Mouse (Mus musculus): ENCODE results near the gene Snx33. TPM values are rescaled to one million over a fixed set of nuclear protein-coding genes. Genes with fewer than 3 reads are reported as not detected.

The Snx33 gene
- polyA plus RNA-seq (2014; fragmentation: Nextera tagmentation; extraction: Ambion mirVana) = 2.1 and 2.4 TPM in 2 replicates

DNA sequence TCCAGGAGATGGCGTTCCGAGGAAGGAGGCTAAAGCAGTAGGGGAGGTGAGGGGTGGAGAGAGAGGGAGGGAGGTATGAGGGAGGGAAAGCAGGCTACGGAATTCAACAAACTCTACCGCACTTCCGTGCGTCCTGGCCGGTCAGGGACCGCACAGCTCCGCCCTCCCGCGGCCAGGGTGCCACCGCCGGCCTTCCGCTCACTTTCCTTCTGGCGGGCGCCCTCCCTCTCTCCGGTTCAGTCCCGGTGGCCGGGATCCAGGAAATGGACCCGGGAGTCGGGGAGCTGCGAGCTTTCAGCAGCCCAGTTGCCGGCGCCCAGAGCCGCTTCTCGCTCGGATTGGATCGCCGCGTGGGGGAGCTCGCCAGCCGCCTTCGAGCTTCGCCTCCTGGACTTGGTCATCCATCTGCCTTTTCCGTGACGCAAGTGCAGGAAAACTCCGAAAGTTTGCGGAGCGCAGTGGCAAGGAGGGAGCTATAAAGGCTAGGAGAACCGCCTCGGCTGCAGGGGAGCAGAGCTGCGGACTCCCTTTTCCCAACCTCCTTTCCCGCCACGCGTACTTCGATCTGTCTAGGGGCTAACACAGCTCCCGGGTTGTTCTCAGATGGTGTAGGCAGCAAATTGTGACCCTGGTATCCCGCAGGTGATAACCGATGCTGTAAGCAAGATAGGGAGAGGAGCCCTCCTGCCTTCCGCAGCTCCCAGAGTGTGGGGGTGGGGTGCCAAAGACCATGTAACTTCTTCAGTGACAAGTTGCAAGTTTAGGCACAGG is at the start of gene Snx33:
TSS of gene Snx33 (minus strand) at position 331 of the 771 bp plus-strand sequence.
- ATAC-seq (ENCODE audit: low FRiP score) (peak; percentile 80), DNase-seq (ENCODE audit: low spot score) (peak; percentile 83)
- Histone ChIP-seq H3K27me3 (ENCODE audit: control insufficient read depth, insufficient read depth, low read length) (peaks cover 12% of the 10 kb centered on the region; the same call in 1 of the 2 replicates), H3K27ac (peak within 1 kb of the TSS; percentile 66), H3K9me3 (ENCODE audit: control insufficient read depth, low read length) (no peaks in the 10 kb centered on the region), H3K4me1 (replicated peaks; ENCODE audit: control insufficient read depth, insufficient read depth, low read length) (peaks cover 5% of the 10 kb centered on the region; the same call in 1 of the 2 replicates), H3K4me2 (replicated peaks) (peak within 1 kb of the TSS; percentile 80), H3K4me3 (replicated peaks; ENCODE audit: low read length) (peak within 1 kb of the TSS; percentile 58), H3K36me3 (replicated peaks; ENCODE audit: control insufficient read depth, insufficient read depth) (no peaks in the 10 kb centered on the region), H3K9ac (peak within 1 kb of the TSS; percentile 65)
- under 1% methylated on average over 46 of the region's 50 CpGs for WGBS

DNA sequence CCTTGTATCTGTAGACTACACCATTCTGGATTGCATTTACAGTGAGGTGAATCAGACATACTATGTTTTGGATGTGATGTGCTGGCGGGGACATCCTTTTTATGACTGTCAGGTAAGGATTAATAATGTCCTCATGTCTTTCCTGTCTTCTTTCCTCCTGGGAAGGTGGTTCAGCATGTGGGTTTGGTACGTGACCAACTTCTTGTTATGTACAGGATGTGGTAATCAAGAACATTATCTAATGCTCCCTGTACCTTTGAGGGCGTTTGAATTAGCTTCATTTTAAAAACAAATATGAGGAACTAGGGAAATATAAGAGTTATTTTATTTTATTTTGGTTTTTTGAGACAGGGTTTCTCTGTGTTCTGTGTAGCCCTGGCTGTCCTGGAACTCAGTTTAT is 47.0 kb upstream of the Snx33 start:
- Histone ChIP-seq H3K36me3 (replicated peaks; ENCODE audit: control insufficient read depth, insufficient read depth) (peaks cover 45% of the 10 kb centered on the region), H3K4me3 (replicated peaks; ENCODE audit: low read length) (no peak overlapping the region), H3K4me1 (replicated peaks; ENCODE audit: control insufficient read depth, insufficient read depth, low read length) (no peaks in the 10 kb centered on the region), H3K27me3 (ENCODE audit: control insufficient read depth, insufficient read depth, low read length) (no peaks in the 10 kb centered on the region), H3K9ac (no peak overlapping the region), H3K27ac (no peak overlapping the region), H3K9me3 (ENCODE audit: control insufficient read depth, low read length) (no peaks in the 10 kb centered on the region), H3K4me2 (replicated peaks) (no peak overlapping the region)
- ATAC-seq (ENCODE audit: low FRiP score) = no peak
- WGBS = 85% methylated on average over 3 of the region's 3 CpGs
- DNase-seq (ENCODE audit: low spot score) = no peak

DNA sequence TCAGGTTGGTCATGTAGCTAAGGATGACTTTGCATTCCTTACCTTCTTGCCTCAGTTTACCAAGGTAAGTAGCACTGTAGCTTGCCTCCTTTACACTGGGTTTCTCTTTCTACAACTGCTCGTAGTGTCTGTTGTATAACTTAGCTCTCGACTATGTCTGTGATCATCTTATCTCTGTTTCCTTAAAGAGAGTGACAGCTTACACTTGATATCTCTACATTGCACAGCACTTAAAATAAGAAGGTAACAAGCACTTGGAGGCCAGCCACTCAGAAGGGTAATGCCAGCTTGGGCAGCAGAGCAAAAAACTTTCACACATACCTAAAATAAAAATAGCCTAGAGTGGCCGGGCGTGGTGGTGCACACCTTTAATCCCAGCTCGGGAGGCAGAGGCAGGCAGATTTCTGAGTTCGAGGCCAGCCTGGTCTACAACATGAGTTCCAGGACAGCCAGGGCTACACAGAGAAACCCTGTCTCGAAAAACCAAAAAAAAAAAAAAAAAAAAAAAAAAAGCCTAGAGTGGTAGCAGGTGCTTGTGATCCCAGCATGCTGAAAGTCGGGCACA is 45.9 kb upstream of the Snx33 start:
- no peaks in the 10 kb centered on the region for H3K4me1 ChIP-seq (replicated peaks; ENCODE audit: control insufficient read depth, insufficient read depth, low read length)
- H3K9me3 ChIP-seq (ENCODE audit: control insufficient read depth, low read length) = no peaks in the 10 kb centered on the region
- no peaks in the 10 kb centered on the region for H3K27me3 ChIP-seq (ENCODE audit: control insufficient read depth, insufficient read depth, low read length)
- no peak overlapping the region for H3K4me2 ChIP-seq (replicated peaks)
- ATAC-seq (ENCODE audit: low FRiP score) = no peak
- H3K9ac ChIP-seq = no peak overlapping the region
- peaks cover 56% of the 10 kb centered on the region for H3K36me3 ChIP-seq (replicated peaks; ENCODE audit: control insufficient read depth, insufficient read depth)
- WGBS = 99% methylated on average over 7 of the region's 8 CpGs
- H3K4me3 ChIP-seq (replicated peaks; ENCODE audit: low read length) = no peak overlapping the region
- DNase-seq (ENCODE audit: low spot score) = no peak
- H3K27ac ChIP-seq = no peak overlapping the region

DNA sequence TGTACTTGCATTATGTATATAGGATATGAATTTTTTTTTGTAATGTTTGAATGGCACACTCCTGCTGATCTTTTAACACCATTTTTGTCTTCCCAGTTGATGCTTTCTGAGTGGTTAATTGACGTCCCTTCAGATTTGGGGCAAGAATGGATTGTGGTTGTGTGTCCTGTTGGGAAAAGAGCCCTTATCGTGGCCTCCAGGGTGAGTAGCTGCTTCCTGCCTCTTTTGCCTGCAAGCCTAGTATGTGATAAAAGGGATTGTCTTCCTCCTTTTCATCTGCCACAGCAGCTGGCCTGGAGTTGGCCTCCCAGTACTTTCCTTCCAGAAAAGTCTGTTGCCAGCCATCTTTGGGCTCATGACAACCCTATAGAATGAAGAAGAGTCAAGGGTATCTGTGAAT is 42.0 kb upstream of the Snx33 start:
- H3K4me2 ChIP-seq (replicated peaks) = no peak overlapping the region
- no peaks in the 10 kb centered on the region for H3K27me3 ChIP-seq (ENCODE audit: control insufficient read depth, insufficient read depth, low read length)
- WGBS = 89% methylated on average over 2 of the region's 2 CpGs
- no peak for ATAC-seq (ENCODE audit: low FRiP score)
- H3K9me3 ChIP-seq (ENCODE audit: control insufficient read depth, low read length) = no peaks in the 10 kb centered on the region
- H3K27ac ChIP-seq = no peak overlapping the region
- DNase-seq (ENCODE audit: low spot score) = no peak
- peaks cover 50% of the 10 kb centered on the region for H3K36me3 ChIP-seq (replicated peaks; ENCODE audit: control insufficient read depth, insufficient read depth)
- no peak overlapping the region for H3K4me3 ChIP-seq (replicated peaks; ENCODE audit: low read length)
- no peak overlapping the region for H3K9ac ChIP-seq
- H3K4me1 ChIP-seq (replicated peaks; ENCODE audit: control insufficient read depth, insufficient read depth, low read length) = no peaks in the 10 kb centered on the region

DNA sequence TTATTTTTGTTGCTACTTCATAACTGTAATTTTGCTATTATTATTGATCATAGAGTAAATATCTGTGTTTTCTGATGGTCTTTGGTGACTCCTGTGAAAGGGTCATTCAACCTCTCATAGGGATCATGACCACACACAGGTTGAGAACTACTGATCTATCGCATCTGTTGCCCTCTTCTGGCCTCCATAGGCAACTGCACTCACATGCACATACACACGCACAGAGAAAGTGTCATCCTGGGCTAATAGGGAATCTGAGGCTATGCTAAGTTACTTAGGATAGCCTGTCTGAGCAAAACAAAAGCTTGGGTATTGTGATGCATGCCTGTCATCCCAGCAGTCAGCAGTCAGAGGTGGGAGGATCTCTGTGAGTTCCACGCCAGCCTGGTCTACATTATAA is 33.4 kb upstream of the Snx33 start:
- WGBS = 93% methylated on average over 3 of the region's 3 CpGs
- no peaks in the 10 kb centered on the region for H3K4me1 ChIP-seq (replicated peaks; ENCODE audit: control insufficient read depth, insufficient read depth, low read length)
- no peaks in the 10 kb centered on the region for H3K9me3 ChIP-seq (ENCODE audit: control insufficient read depth, low read length)
- no peak overlapping the region for H3K9ac ChIP-seq
- no peak for ATAC-seq (ENCODE audit: low FRiP score)
- no peaks in the 10 kb centered on the region for H3K27me3 ChIP-seq (ENCODE audit: control insufficient read depth, insufficient read depth, low read length)
- no peak overlapping the region for H3K4me3 ChIP-seq (replicated peaks; ENCODE audit: low read length)
- DNase-seq (ENCODE audit: low spot score) = no peak
- H3K27ac ChIP-seq = no peak overlapping the region
- no peak overlapping the region for H3K4me2 ChIP-seq (replicated peaks)
- H3K36me3 ChIP-seq (replicated peaks; ENCODE audit: control insufficient read depth, insufficient read depth) = peaks cover 61% of the 10 kb centered on the region

DNA sequence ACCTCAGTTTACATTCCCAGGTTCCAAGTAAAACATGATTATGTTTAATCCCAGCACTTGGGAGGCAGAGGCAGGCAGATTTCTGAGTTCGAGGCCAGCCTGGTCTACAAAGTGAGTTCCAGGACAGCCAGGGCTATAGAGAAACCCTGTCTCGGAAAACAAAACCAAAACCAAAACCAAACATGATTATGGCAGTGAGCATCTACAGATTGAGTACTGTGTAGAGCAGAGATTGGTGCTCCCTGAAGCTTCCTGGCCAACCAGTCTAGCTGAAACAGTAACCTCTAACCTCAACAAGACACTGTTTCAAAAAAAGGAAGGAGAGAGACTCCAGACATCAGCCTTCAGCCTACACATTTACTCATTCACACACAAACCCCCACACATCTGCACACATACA is 30.5 kb upstream of the Snx33 start:
- no peak for DNase-seq (ENCODE audit: low spot score)
- WGBS = 92% methylated on average over 2 of the region's 2 CpGs

DNA sequence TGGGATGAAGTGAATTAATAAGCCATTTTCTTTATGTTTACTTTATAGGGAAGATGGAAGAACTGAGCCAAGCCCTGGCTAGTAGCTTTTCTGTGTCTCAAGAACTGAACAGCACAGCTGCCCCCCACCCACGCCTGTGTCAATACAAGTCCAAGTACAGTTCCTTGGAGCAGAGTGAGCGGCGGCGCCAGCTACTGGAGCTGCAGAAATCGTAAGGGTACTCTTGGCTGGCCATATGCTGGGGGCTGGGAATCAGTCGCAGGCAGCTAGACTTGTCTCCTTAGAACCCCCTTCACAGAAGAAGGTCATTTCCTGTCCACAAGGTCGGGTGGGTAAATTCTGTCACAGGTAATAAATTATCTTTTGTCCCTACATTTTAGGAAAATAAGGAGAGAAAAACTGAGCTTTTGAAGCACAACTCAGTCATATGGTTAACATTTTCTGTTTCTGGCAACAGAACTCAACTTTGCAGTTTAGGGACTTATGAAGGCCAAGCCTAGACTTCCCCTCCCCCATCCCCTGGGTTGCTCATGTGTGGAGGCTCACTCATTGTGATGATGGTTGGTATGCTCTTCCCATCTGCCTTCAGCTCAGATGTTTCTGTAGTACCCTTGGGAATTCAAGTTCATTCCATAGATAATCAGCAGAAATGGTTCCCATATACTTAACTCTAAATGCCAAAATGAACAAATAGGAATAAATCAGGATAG is 28.9 kb upstream of the Snx33 start:
- Histone ChIP-seq H3K4me1 (replicated peaks; ENCODE audit: control insufficient read depth, insufficient read depth, low read length) (no peaks in the 10 kb centered on the region), H3K4me3 (replicated peaks; ENCODE audit: low read length) (no peak overlapping the region), H3K9me3 (ENCODE audit: control insufficient read depth, low read length) (no peaks in the 10 kb centered on the region), H3K4me2 (replicated peaks) (no peak overlapping the region), H3K36me3 (replicated peaks; ENCODE audit: control insufficient read depth, insufficient read depth) (peaks cover 31% of the 10 kb centered on the region), H3K9ac (no peak overlapping the region), H3K27me3 (ENCODE audit: control insufficient read depth, insufficient read depth, low read length) (no peaks in the 10 kb centered on the region), H3K27ac (no peak overlapping the region)
- WGBS = 88% methylated on average over 7 of the region's 7 CpGs
- ATAC-seq (ENCODE audit: low FRiP score) = no peak
- DNase-seq (ENCODE audit: low spot score) = no peak

More for the DNA sequence above, 30.5 kb upstream of the Snx33 start:
- Histone ChIP-seq H3K4me3 (replicated peaks; ENCODE audit: low read length) (no peak overlapping the region), H3K4me2 (replicated peaks) (no peak overlapping the region), H3K9me3 (ENCODE audit: control insufficient read depth, low read length) (no peaks in the 10 kb centered on the region), H3K36me3 (replicated peaks; ENCODE audit: control insufficient read depth, insufficient read depth) (peaks cover 43% of the 10 kb centered on the region), H3K27me3 (ENCODE audit: control insufficient read depth, insufficient read depth, low read length) (no peaks in the 10 kb centered on the region), H3K27ac (no peak overlapping the region), H3K4me1 (replicated peaks; ENCODE audit: control insufficient read depth, insufficient read depth, low read length) (no peaks in the 10 kb centered on the region), H3K9ac (no peak overlapping the region)
- no peak for ATAC-seq (ENCODE audit: low FRiP score)

DNA sequence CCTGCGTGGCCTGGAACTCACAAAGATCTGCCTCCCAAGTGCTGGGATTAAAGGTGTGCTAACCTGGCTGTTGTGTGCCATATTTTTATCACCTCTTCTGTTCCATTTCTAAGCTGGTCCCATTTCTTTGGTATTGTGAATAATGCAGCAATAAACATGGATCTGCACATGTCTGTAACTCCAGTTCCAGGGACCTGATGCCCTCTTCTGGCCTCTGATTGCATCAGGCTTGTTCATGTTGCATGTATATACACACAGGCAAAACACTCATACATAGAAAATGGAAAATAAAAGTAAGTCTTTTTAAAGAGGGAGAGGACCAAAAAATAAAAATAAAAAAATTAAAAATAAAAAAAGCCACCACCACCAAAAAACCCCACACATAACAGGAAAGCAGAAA is 25.4 kb upstream of the Snx33 start:
- ATAC-seq (ENCODE audit: low FRiP score) (no peak), DNase-seq (ENCODE audit: low spot score) (no peak)
- no peak overlapping the region for H3K4me3 ChIP-seq (replicated peaks; ENCODE audit: low read length)
- no peaks in the 10 kb centered on the region for H3K9me3 ChIP-seq (ENCODE audit: control insufficient read depth, low read length)
- H3K27me3 ChIP-seq (ENCODE audit: control insufficient read depth, insufficient read depth, low read length) = no peaks in the 10 kb centered on the region
- H3K36me3 ChIP-seq (replicated peaks; ENCODE audit: control insufficient read depth, insufficient read depth) = peaks cover 13% of the 10 kb centered on the region; the same call in 1 of the 2 replicates
- H3K27ac ChIP-seq = no peak overlapping the region
- peaks cover 11% of the 10 kb centered on the region for H3K4me1 ChIP-seq (replicated peaks; ENCODE audit: control insufficient read depth, insufficient read depth, low read length)
- WGBS = 89% methylated on average over 1 of the region's 1 CpGs
- H3K4me2 ChIP-seq (replicated peaks) = no peak overlapping the region
- H3K9ac ChIP-seq = no peak overlapping the region
